Mouse (Mus musculus) small intestine, adult 2 months (tissue): ENCODE data around the gene Pex11b. TPM values are rescaled to one million over a fixed set of nuclear protein-coding genes. Genes with fewer than 3 reads are reported as not detected.

Experiments
- H3K27ac ChIP-seq: fragments of 200-500 bp; 2 replicates; pipeline ENCODE4 v1.5.1; 2012; ENCODE audit warnings: low read depth, low read length, control low read depth, inconsistent platforms; ENCODE audit not compliant: insufficient read depth
- H3K27me3 ChIP-seq: fragments of 200-500 bp; 2 replicates; pipeline ENCODE4 v1.6.1; 2012; ENCODE audit warnings: mild to moderate bottlenecking, moderate library complexity, low read length, inconsistent platforms; ENCODE audit not compliant: control insufficient read depth, insufficient read depth
- H3K36me3 ChIP-seq: fragments of 200-500 bp; 2 replicates; pipeline ENCODE4 v1.6.1; 2012; ENCODE audit warnings: mild to moderate bottlenecking, low read length, control low read depth, inconsistent platforms; ENCODE audit not compliant: control insufficient read depth, insufficient read depth
- H3K4me1 ChIP-seq: fragments of 200-500 bp; 2 replicates; pipeline ENCODE4 v1.6.1; 2012; ENCODE audit warnings: low read length, inconsistent platforms, mixed read lengths; ENCODE audit not compliant: control insufficient read depth, insufficient read depth, insufficient read length
- H3K4me3 ChIP-seq: fragments of 200-500 bp; 2 replicates; pipeline ENCODE4 v1.5.1; 2012; ENCODE audit warnings: low read depth, mild to moderate bottlenecking, control low read depth, inconsistent platforms, low read length, moderate library complexity
- CTCF ChIP-seq: fragments of 200-500 bp; IDR thresholded peaks from 2 replicates; pipeline ENCODE4 v1.5.1; 2012; ENCODE audit warnings: low read depth, mild to moderate bottlenecking, control low read depth, inconsistent platforms, low read length, moderate library complexity, mixed read lengths; ENCODE audit not compliant: insufficient replicate concordance, insufficient read length; ENCODE audit errors: extremely low read depth
- POLR2A ChIP-seq: fragments of 200-500 bp; IDR thresholded peaks from 2 replicates; pipeline ENCODE4 v1.6.1; 2012; ENCODE audit warnings: low read depth, mild to moderate bottlenecking, control low read depth, inconsistent platforms, low read length, moderate library complexity
- WGBS: fragments of 180-500 bp; shearing (Covaris S2); methylation state at CpG from one replicate; pipeline ENCODE4 v1.1.7; 2018; 5-methylcytosine and 5-hydroxymethylcytosine counted together
- polyA plus RNA-seq: library from polyadenylated mRNA; depleted of rRNA; stranded (reverse); fragments of >200 nt; gene quantifications from 2 replicates; pipeline ENCODE4 v1.2.3, GENCODE M21; 2012

Gene Pex11b
- polyA plus RNA-seq, 1 experiment, result 21.1 TPM

GRCm38 (mm10) chr3:96667316-96667715 lies 32.1 kb downstream of the Pex11b start:
- H3K4me3 ChIP-seq, result no peak overlapping the region
- no peaks in the 10 kb centered on the region for H3K27me3 ChIP-seq
- 34% methylated on average over 1 of the region's 1 CpGs for WGBS
- peaks cover 3% of the 10 kb centered on the region for H3K4me1 ChIP-seq
- TF ChIP-seq CTCF (no peak), POLR2A (no peak)
- H3K27ac ChIP-seq, result no peak overlapping the region
- no peaks in the 10 kb centered on the region for H3K36me3 ChIP-seq

- 83% methylated on average over 5 of the region's 5 CpGs for WGBS
- peaks cover 3% of the 10 kb centered on the region for H3K4me1 ChIP-seq
- no peak overlapping the region for H3K27ac ChIP-seq
- no peak overlapping the region for H3K4me3 ChIP-seq
- H3K36me3 ChIP-seq, result no peaks in the 10 kb centered on the region
- no peaks in the 10 kb centered on the region for H3K27me3 ChIP-seq
- TF ChIP-seq CTCF (no peak), POLR2A (no peak)
Measured at GRCm38 (mm10) chr3:96668424-96669067, 33.4 kb downstream of the Pex11b start.

- Histone ChIP-seq H3K4me3 (peak within 1 kb of the TSS; percentile 62), H3K27ac (no peak within 1 kb of the TSS), H3K4me1 (peaks cover 6% of the 10 kb centered on the region), H3K27me3 (no peaks in the 10 kb centered on the region), H3K36me3 (no peaks in the 10 kb centered on the region)
- 6% methylated on average over 35 of the region's 35 CpGs for WGBS
- TF ChIP-seq POLR2A, result no peak
- no peak for TF ChIP-seq CTCF
Measured at GRCm38 (mm10) chr3:96669727-96670468, 34.7 kb downstream of the Pex11b start, which contains the start of gene Ankrd35. Gene Ankrd35, plus strand, starts transcription at chr3:96670131.

- no peaks in the 10 kb centered on the region for H3K36me3 ChIP-seq
- H3K4me3 ChIP-seq, result no peak overlapping the region
- TF ChIP-seq CTCF (no peak), POLR2A (no peak)
- H3K4me1 ChIP-seq, result peaks cover 8% of the 10 kb centered on the region
- H3K27ac ChIP-seq, result no peak overlapping the region
- 97% methylated on average over 5 of the region's 5 CpGs for WGBS
- no peaks in the 10 kb centered on the region for H3K27me3 ChIP-seq
Measured at GRCm38 (mm10) chr3:96671519-96671918, 36.3 kb downstream of the Pex11b start.

- Histone ChIP-seq H3K4me1 (peaks cover 8% of the 10 kb centered on the region), H3K27me3 (no peaks in the 10 kb centered on the region), H3K4me3 (no peak overlapping the region), H3K36me3 (no peaks in the 10 kb centered on the region), H3K27ac (no peak overlapping the region)
- 84% methylated on average over 4 of the region's 4 CpGs for WGBS
- TF ChIP-seq CTCF, result no peak
- TF ChIP-seq POLR2A, result no peak
Measured at GRCm38 (mm10) chr3:96673514-96673913, 38.3 kb downstream of the Pex11b start.

GRCm38 (mm10) chr3:96674442-96674841 lies 39.3 kb downstream of the Pex11b start:
- H3K36me3 ChIP-seq, result no peaks in the 10 kb centered on the region
- WGBS, result 78% methylated on average over 8 of the region's 8 CpGs
- H3K27me3 ChIP-seq, result no peaks in the 10 kb centered on the region
- peaks cover 10% of the 10 kb centered on the region for H3K4me1 ChIP-seq
- no peak for TF ChIP-seq POLR2A
- TF ChIP-seq CTCF, result no peak
- H3K4me3 ChIP-seq, result no peak overlapping the region
- no peak overlapping the region for H3K27ac ChIP-seq

GRCm38 (mm10) chr3:96675171-96675570 lies 40.0 kb downstream of the Pex11b start:
- Histone ChIP-seq H3K27ac (no peak overlapping the region), H3K27me3 (no peaks in the 10 kb centered on the region), H3K4me3 (no peak overlapping the region), H3K36me3 (no peaks in the 10 kb centered on the region), H3K4me1 (peaks cover 10% of the 10 kb centered on the region)
- 24% methylated on average over 3 of the region's 3 CpGs for WGBS
- TF ChIP-seq CTCF (no peak), POLR2A (no peak)

GRCm38 (mm10) chr3:96675690-96676089 lies 40.5 kb downstream of the Pex11b start:
- Histone ChIP-seq H3K27me3 (no peaks in the 10 kb centered on the region), H3K36me3 (no peaks in the 10 kb centered on the region), H3K4me1 (peaks cover 7% of the 10 kb centered on the region), H3K27ac (no peak overlapping the region), H3K4me3 (no peak overlapping the region)
- 40% methylated on average over 3 of the region's 3 CpGs for WGBS
- TF ChIP-seq CTCF (no peak), POLR2A (no peak)
